Comparison of ENCODE assay signal across 9 mouse cellular contexts in genomic region chr4:156227752-156228392, GRCm38 (mm10). TPM values are rescaled to one million over a fixed set of nuclear protein-coding genes. Genes with fewer than 3 reads are reported as not detected.
DNase-seq lines count a peak whose midpoint lies in the region; ATAC-seq and TF ChIP-seq lines count a peak whose summit lies in the region.
"Had no signal": no experiment of that assay in that cellular context is flagged by ENCODE, and none has a peak within 500 bp of the region (broad histone marks: within the 10 kb centered on the region; RNA-seq: fewer than 3 reads in every experiment).

No protein-coding gene starts in this region.

- H3K9me3 ChIP-seq in midbrain, embryonic 16.5 days (replicated peaks; ENCODE audit: control insufficient read depth, low read length, poor library complexity, severe bottlenecking) = no peaks in the 10 kb centered on the region
- H3K9me3 ChIP-seq in midbrain, embryonic 11.5 days (ENCODE audit: control insufficient read depth, low read length) = no peaks in the 10 kb centered on the region
- H3K9me3 ChIP-seq in forebrain, embryonic 13.5 days (replicated peaks) = no peaks in the 10 kb centered on the region
- no peaks in the 10 kb centered on the region for H3K9me3 ChIP-seq in intestine, postnatal 0 days (ENCODE audit: control insufficient read depth)

- no peak for ATAC-seq in midbrain, embryonic 16.5 days
- no peak; the same call in 1 of the 2 replicates for ATAC-seq in midbrain, embryonic 11.5 days (ENCODE audit: low FRiP score)
- ATAC-seq in forebrain, embryonic 13.5 days = peak; percentile 21; the same call in 1 of the 2 replicates
- peak; percentile 56 for ATAC-seq in intestine, postnatal 0 days
- no peak for ATAC-seq in cerebellum, adult (ENCODE audit: insufficient number of reproducible peaks, low FRiP score, low TSS enrichment)

- no peak overlapping the region for H3K4me2 ChIP-seq in midbrain, embryonic 16.5 days (ENCODE audit: low read length)
- H3K4me2 ChIP-seq in midbrain, embryonic 11.5 days = no peak overlapping the region
- peak overlapping the region; percentile 15 for H3K4me2 ChIP-seq in forebrain, embryonic 13.5 days
- H3K4me2 ChIP-seq in intestine, postnatal 0 days (replicated peaks; ENCODE audit: low read depth) = peak overlapping the region; percentile 71

- no peaks in the 10 kb centered on the region for H3K4me1 ChIP-seq in midbrain, embryonic 16.5 days (ENCODE audit: control insufficient read depth, insufficient read depth, low read length)
- no peaks in the 10 kb centered on the region for H3K4me1 ChIP-seq in midbrain, embryonic 11.5 days (ENCODE audit: control insufficient read depth, insufficient read depth, low read length)
- peaks cover 8% of the 10 kb centered on the region for H3K4me1 ChIP-seq in forebrain, embryonic 13.5 days
- 0 out of 2 replicates have a peak, but pooled peaks cover 5% of the 10 kb centered on the region for H3K4me1 ChIP-seq in intestine, postnatal 0 days (replicated peaks; ENCODE audit: control insufficient read depth, insufficient read depth, low read length)
- H3K4me1 ChIP-seq in cerebellum, adult 2 months (ENCODE audit: control insufficient read depth, insufficient read depth, low read length) = peaks cover 5% of the 10 kb centered on the region; the same call in 1 of the 2 replicates

- peak overlapping the region; percentile 34; the same call in 1 of the 2 replicates for H3K9ac ChIP-seq in midbrain, embryonic 16.5 days (ENCODE audit: low read depth, low read length)
- no peak overlapping the region for H3K9ac ChIP-seq in midbrain, embryonic 11.5 days (ENCODE audit: low read length)
- H3K9ac ChIP-seq in forebrain, embryonic 13.5 days = 0 out of 2 replicates have a peak overlapping the region, but pooled peaks have one; percentile 34
- peak overlapping the region; percentile 8; the same call in 1 of the 2 replicates for H3K9ac ChIP-seq in intestine, postnatal 0 days (ENCODE audit: low read depth, low read length)

- WGBS in midbrain, embryonic 16.5 days = 37% methylated on average over 18 of the region's 18 CpGs
- WGBS in midbrain, embryonic 11.5 days = 29% methylated on average over 18 of the region's 18 CpGs
- 35% methylated on average over 18 of the region's 18 CpGs for WGBS in forebrain, embryonic 13.5 days
- WGBS in intestine, postnatal 0 days = 29% methylated on average over 18 of the region's 18 CpGs
- WGBS in cerebellum, adult 2 months = 26% methylated on average over 18 of the region's 18 CpGs

- H3K4me3 ChIP-seq in midbrain, embryonic 16.5 days (ENCODE audit: low read depth, low read length) = no peak overlapping the region
- H3K4me3 ChIP-seq in midbrain, embryonic 11.5 days (ENCODE audit: low read depth, low read length) = no peak overlapping the region
- H3K4me3 ChIP-seq in forebrain, embryonic 13.5 days = no peak overlapping the region
- peak overlapping the region; percentile 38 for H3K4me3 ChIP-seq in intestine, postnatal 0 days (ENCODE audit: low read depth, low read length)
- no peak overlapping the region for H3K4me3 ChIP-seq in cerebellum, adult 2 months (replicated peaks; ENCODE audit: insufficient read depth, low read depth, low read length)

- TF ChIP-seq POLR2A in cerebellum, adult 2 months (IDR thresholded peaks at IDR 0.05; ENCODE audit: borderline replicate concordance, insufficient read depth, low read length) = no peak

- no peak for DNase-seq in midbrain, embryonic 11.5 days (ENCODE audit: low spot score, missing footprints)
- peak; percentile 58 to 67 for DNase-seq in lung, postnatal 4 days
- DNase-seq in T-cell, adult 2 months (ENCODE audit: low spot score) = no peak
- no peak for DNase-seq in cerebellum, adult 2 months

- no peaks in the 10 kb centered on the region for H3K27me3 ChIP-seq in midbrain, embryonic 16.5 days (ENCODE audit: control insufficient read depth, insufficient read depth, low read depth, low read length)
- no peaks in the 10 kb centered on the region for H3K27me3 ChIP-seq in midbrain, embryonic 11.5 days (ENCODE audit: control insufficient read depth, insufficient read depth, low read length)
- H3K27me3 ChIP-seq in forebrain, embryonic 13.5 days = no peaks in the 10 kb centered on the region
- no peaks in the 10 kb centered on the region for H3K27me3 ChIP-seq in intestine, postnatal 0 days (replicated peaks; ENCODE audit: control insufficient read depth, insufficient read depth, low read length)
- H3K27me3 ChIP-seq in cerebellum, adult 2 months (ENCODE audit: control insufficient read depth, insufficient read depth, low read length) = no peaks in the 10 kb centered on the region

- no peak for TF ChIP-seq CTCF in intestine, postnatal 0 days (IDR thresholded peaks at IDR 0.05; ENCODE audit: low read depth)
- no peak for TF ChIP-seq CTCF in cerebellum, adult 2 months (IDR thresholded peaks at IDR 0.05; ENCODE audit: borderline replicate concordance, insufficient read depth, low read depth, low read length)

- H3K27ac ChIP-seq in midbrain, embryonic 16.5 days (ENCODE audit: low read length) = no peak overlapping the region
- H3K27ac ChIP-seq in midbrain, embryonic 11.5 days (ENCODE audit: low read depth, low read length) = no peak overlapping the region
- H3K27ac ChIP-seq in forebrain, embryonic 13.5 days = no peak overlapping the region
- H3K27ac ChIP-seq in intestine, postnatal 0 days (ENCODE audit: low read depth, low read length) = peak overlapping the region; percentile 50; the same call in 1 of the 2 replicates
- no peak overlapping the region for H3K27ac ChIP-seq in cerebellum, adult 2 months (ENCODE audit: insufficient read depth, low read length)

- peaks cover 32% of the 10 kb centered on the region for H3K36me3 ChIP-seq in midbrain, embryonic 16.5 days (ENCODE audit: control insufficient read depth, insufficient read depth, low read length)
- H3K36me3 ChIP-seq in midbrain, embryonic 11.5 days (ENCODE audit: control insufficient read depth, insufficient read depth, low read length) = peaks cover 25% of the 10 kb centered on the region
- peaks cover 46% of the 10 kb centered on the region for H3K36me3 ChIP-seq in forebrain, embryonic 13.5 days (ENCODE audit: poor library complexity, severe bottlenecking)
- H3K36me3 ChIP-seq in intestine, postnatal 0 days (ENCODE audit: control insufficient read depth, insufficient read depth) = peaks cover 19% of the 10 kb centered on the region

RNA-seq across cellular contexts. Expression of gene Plekhn1, which starts 6.8 kb away (rescaled TPM):
- 26.8 and 26.9 TPM in 2 replicates for polyA plus RNA-seq in midbrain, embryonic 16.5 days (2015; fragmentation: Nextera tagmentation; extraction: Ambion mirVana)
- 15.6 and 18.1 TPM in 2 replicates for polyA plus RNA-seq in midbrain, embryonic 11.5 days (2014; fragmentation: Nextera tagmentation; extraction: Ambion mirVana)
- 22.4 and 26.2 TPM in 2 replicates for polyA plus RNA-seq in forebrain, embryonic 13.5 days (2015; fragmentation: Nextera tagmentation; extraction: Ambion mirVana)
- 8.3 and 8.6 TPM in 2 replicates for polyA plus RNA-seq in intestine, postnatal 0 days (2015; fragmentation: Nextera tagmentation; extraction: Ambion mirVana)
- polyA plus RNA-seq in cerebellum, adult 2 months (2012; rRNA removed) = 93.4 and 101 TPM in 2 replicates

RNA-seq across cellular contexts. Expression of gene Noc2l, which starts 7.9 kb away (rescaled TPM):
- 48.6 and 50.9 TPM in 2 replicates for polyA plus RNA-seq in midbrain, embryonic 16.5 days (2015; fragmentation: Nextera tagmentation; extraction: Ambion mirVana)
- 74.3 and 81.9 TPM in 2 replicates for polyA plus RNA-seq in midbrain, embryonic 11.5 days (2014; fragmentation: Nextera tagmentation; extraction: Ambion mirVana)
- polyA plus RNA-seq in forebrain, embryonic 13.5 days (2015; fragmentation: Nextera tagmentation; extraction: Ambion mirVana) = 62.8 and 64.9 TPM in 2 replicates
- polyA plus RNA-seq in intestine, postnatal 0 days (2015; fragmentation: Nextera tagmentation; extraction: Ambion mirVana) = 19.9 and 20.4 TPM in 2 replicates
- 73.5 and 75.9 TPM in 2 replicates for polyA plus RNA-seq in cerebellum, adult 2 months (2012; rRNA removed)

RNA-seq across cellular contexts. Expression of gene Perm1, which starts 12.2 kb away (rescaled TPM):
- 2.0 and 2.7 TPM in 2 replicates for polyA plus RNA-seq in midbrain, embryonic 16.5 days (2015; fragmentation: Nextera tagmentation; extraction: Ambion mirVana)
- 0.81 and 1.2 TPM in 2 replicates for polyA plus RNA-seq in midbrain, embryonic 11.5 days (2014; fragmentation: Nextera tagmentation; extraction: Ambion mirVana)
- 1.2 and 1.6 TPM in 2 replicates for polyA plus RNA-seq in forebrain, embryonic 13.5 days (2015; fragmentation: Nextera tagmentation; extraction: Ambion mirVana)
- 0.39 and 0.47 TPM in 2 replicates for polyA plus RNA-seq in intestine, postnatal 0 days (2015; fragmentation: Nextera tagmentation; extraction: Ambion mirVana)
- 1.3 and 1.4 TPM in 2 replicates for polyA plus RNA-seq in cerebellum, adult 2 months (2012; rRNA removed)

RNA-seq across cellular contexts. Expression of gene AW011738, which starts 24.8 kb away (rescaled TPM):
- polyA plus RNA-seq in midbrain, embryonic 16.5 days (2015; fragmentation: Nextera tagmentation; extraction: Ambion mirVana) = 3.7 and 4.2 TPM in 2 replicates
- polyA plus RNA-seq in midbrain, embryonic 11.5 days (2014; fragmentation: Nextera tagmentation; extraction: Ambion mirVana) = 2.4 TPM in 2 replicates
- 6.2 and 7.6 TPM in 2 replicates for polyA plus RNA-seq in forebrain, embryonic 13.5 days (2015; fragmentation: Nextera tagmentation; extraction: Ambion mirVana)
- 0.85 and 0.93 TPM in 2 replicates for polyA plus RNA-seq in intestine, postnatal 0 days (2015; fragmentation: Nextera tagmentation; extraction: Ambion mirVana)
- 6.6 and 6.8 TPM in 2 replicates for polyA plus RNA-seq in cerebellum, adult 2 months (2012; rRNA removed)

RNA-seq across cellular contexts. Expression of gene Isg15, which starts 27.3 kb away (rescaled TPM):
- polyA plus RNA-seq in midbrain, embryonic 16.5 days (2015; fragmentation: Nextera tagmentation; extraction: Ambion mirVana) = 1.2 and 1.4 TPM in 2 replicates
- 0.25 and 0.30 TPM in 2 replicates for polyA plus RNA-seq in midbrain, embryonic 11.5 days (2014; fragmentation: Nextera tagmentation; extraction: Ambion mirVana)
- polyA plus RNA-seq in forebrain, embryonic 13.5 days (2015; fragmentation: Nextera tagmentation; extraction: Ambion mirVana) = 1.3 TPM in 2 replicates
- polyA plus RNA-seq in intestine, postnatal 0 days (2015; fragmentation: Nextera tagmentation; extraction: Ambion mirVana) = 36.0 and 40.5 TPM in 2 replicates
- 3.5 and 4.8 TPM in 2 replicates for polyA plus RNA-seq in cerebellum, adult 2 months (2012; rRNA removed)
- polyA plus RNA-seq: neural tube, embryonic 11.5 days had no signal

Comparison
In these comparisons a context has a peak if more than half of its experiments do, and no peak if none do; other contexts are left out.
1. ATAC-seq: peak in forebrain, embryonic 13.5 days (single experiment) and intestine, postnatal 0 days (single experiment); none in midbrain, embryonic 16.5 days (single experiment), midbrain, embryonic 11.5 days (single experiment) and cerebellum, adult (single experiment).
2. H3K4me2 ChIP-seq: peak in forebrain, embryonic 13.5 days (single experiment) and intestine, postnatal 0 days (single experiment); none in midbrain, embryonic 16.5 days (single experiment) and midbrain, embryonic 11.5 days (single experiment).
3. DNase-seq: peak in lung, postnatal 4 days (2 of 2); none in midbrain, embryonic 11.5 days (single experiment), T-cell, adult 2 months (single experiment) and cerebellum, adult 2 months (0 of 2).